Mouse (Mus musculus) lung, postnatal 25 days (tissue): Measurements from ENCODE around the gene Hils1.

ENCODE experiments used
- DNase-seq: peaks from one replicate; pipeline ENCODE4 v3.0.0; 2022; ENCODE audit warnings: low spot score

Gene Hils1

GRCm38 (mm10) chr11:94967419-94967818 is at the start of gene Hils1:
Gene Hils1 (plus strand): TSS chr11:94967593.
- no peak for DNase-seq

- no peak for DNase-seq
These were observed 49.7 kb upstream of the Hils1 start for GRCm38 (mm10) chr11:94917717-94918116.

- no peak for DNase-seq
These were observed 46.4 kb upstream of the Hils1 start for GRCm38 (mm10) chr11:94920996-94921401.

- DNase-seq = no peak
These were observed 42.4 kb upstream of the Hils1 start for GRCm38 (mm10) chr11:94924977-94925376.

- DNase-seq = peak; percentile 14
These were observed 41.0 kb upstream of the Hils1 start for GRCm38 (mm10) chr11:94926431-94926830.

- no peak for DNase-seq
These were observed 39.6 kb upstream of the Hils1 start for GRCm38 (mm10) chr11:94927771-94928291.

- DNase-seq = peak; percentile 84
These were observed 38.6 kb upstream of the Hils1 start for GRCm38 (mm10) chr11:94928820-94929219.

GRCm38 (mm10) chr11:94929599-94929998 is 37.8 kb upstream of the Hils1 start:
- no peak for DNase-seq

- no peak for DNase-seq
These were observed 37.2 kb upstream of the Hils1 start for GRCm38 (mm10) chr11:94930151-94930550.

GRCm38 (mm10) chr11:94933584-94933983 is 33.8 kb upstream of the Hils1 start:
- DNase-seq = no peak

GRCm38 (mm10) chr11:94934526-94934925 is 32.9 kb upstream of the Hils1 start:
- no peak for DNase-seq

- DNase-seq = peak; percentile 53
These were observed 31.3 kb upstream of the Hils1 start, which contains the start of gene Col1a1 for GRCm38 (mm10) chr11:94936045-94936444. Gene Col1a1 (plus strand): TSS chr11:94936224.

- DNase-seq = peak; percentile 90
These were observed 30.5 kb upstream of the Hils1 start for GRCm38 (mm10) chr11:94936851-94937295.

GRCm38 (mm10) chr11:94937335-94937781 is 30.0 kb upstream of the Hils1 start:
- DNase-seq = no peak

- no peak for DNase-seq
These were observed 29.6 kb upstream of the Hils1 start for GRCm38 (mm10) chr11:94937787-94938186.

GRCm38 (mm10) chr11:94938296-94938695 is 29.1 kb upstream of the Hils1 start:
- DNase-seq = no peak

- peak; percentile 78 for DNase-seq
These were observed 28.1 kb upstream of the Hils1 start for GRCm38 (mm10) chr11:94939280-94939679.

GRCm38 (mm10) chr11:94941121-94941520 is 26.3 kb upstream of the Hils1 start:
- no peak for DNase-seq

GRCm38 (mm10) chr11:94941776-94942175 is 25.6 kb upstream of the Hils1 start:
- no peak for DNase-seq

- DNase-seq = peak; percentile 38
These were observed 24.9 kb upstream of the Hils1 start for GRCm38 (mm10) chr11:94942282-94943023.

GRCm38 (mm10) chr11:94943054-94943453 is 24.3 kb upstream of the Hils1 start:
- no peak for DNase-seq

- no peak for DNase-seq
These were observed 23.1 kb upstream of the Hils1 start for GRCm38 (mm10) chr11:94944295-94944694.

GRCm38 (mm10) chr11:94945236-94945635 is 22.2 kb upstream of the Hils1 start:
- DNase-seq = no peak

GRCm38 (mm10) chr11:94952169-94952568 is 15.2 kb upstream of the Hils1 start:
- no peak for DNase-seq
